Mouse (Mus musculus): ENCODE measurements around the gene Gm4301. TPM values are rescaled to one million over a fixed set of nuclear protein-coding genes. Genes with fewer than 3 reads are reported as not detected.
"Not testable (repeated sequence)": the region's sequence is repeated elsewhere in the genome, so short reads cannot be mapped to it uniquely, and the experiment has no call there.

Gm4301 gene
- not detected for total RNA-seq (2021)
- long read RNA-seq, experiment 1: 0 reads
- long read RNA-seq, experiment 2: 0 reads

GRCm38 (mm10) chr10:100335376-100335775, at the start of gene Gm4301:
Gene Gm4301, plus strand, starts transcription at chr10:100335676.
- DNase-seq: not testable (repeated sequence)

GRCm38 (mm10) chr10:100296105-100296504, 39.4 kb upstream of the Gm4301 start:
- no peak for DNase-seq

- DNase-seq: not testable (repeated sequence)
Observed at GRCm38 (mm10) chr10:100300106-100300505, 35.4 kb upstream of the Gm4301 start.

- not testable (repeated sequence) for DNase-seq
Observed at GRCm38 (mm10) chr10:100340536-100340935, 5.1 kb downstream of the Gm4301 start, which contains the start of gene Gm4302. Gene Gm4302, plus strand, starts transcription at chr10:100340836.

- DNase-seq: not testable (repeated sequence)
Observed at GRCm38 (mm10) chr10:100345672-100346071, 10.2 kb downstream of the Gm4301 start, which contains the start of gene Gm4303. Gene Gm4303, plus strand, starts transcription at chr10:100345972.

GRCm38 (mm10) chr10:100350793-100351192, 15.3 kb downstream of the Gm4301 start, which contains the start of gene Gm4305:
Gene Gm4305, plus strand, starts transcription at chr10:100351093.
- DNase-seq: not testable (repeated sequence)

- DNase-seq: peak; percentile 2
Observed at GRCm38 (mm10) chr10:100356841-100357240, 21.4 kb downstream of the Gm4301 start.

- DNase-seq: not testable (repeated sequence)
Observed at GRCm38 (mm10) chr10:100361038-100361437, 25.6 kb downstream of the Gm4301 start, which contains the start of gene Gm4307. Gene Gm4307, plus strand, starts transcription at chr10:100361338.

- not testable (repeated sequence) for DNase-seq
Observed at GRCm38 (mm10) chr10:100382460-100382859, 47.0 kb downstream of the Gm4301 start, which contains the start of gene Gm4312. Gene Gm4312, minus strand, starts transcription at chr10:100382560.

Other genes starting within 250 kb of the Gm4301 start
- not detected for gene Gm4302, start 5.2 kb downstream of the Gm4301 start, total RNA-seq (2021)
- gene Gm4303, start 10.3 kb downstream of the Gm4301 start, total RNA-seq (2021): not detected
- gene Gm4305, start 15.4 kb downstream of the Gm4301 start, total RNA-seq (2021): not detected
- gene Gm4307, start 25.7 kb downstream of the Gm4301 start, total RNA-seq (2021): not detected
- gene Gm4312, start 46.9 kb downstream of the Gm4301 start, total RNA-seq (2021): not detected
- 10 to 100 TPM; 14.1 to 17.2 TPM for gene Tmtc3, start 151.7 kb downstream of the Gm4301 start, total RNA-seq (2021)
- 1 to 10 TPM; 3.3 to 4.7 TPM for gene Cep290, start 151.9 kb downstream of the Gm4301 start, total RNA-seq (2021)